Mouse (Mus musculus): ENCODE data around the gene Cdh8.

DNA sequence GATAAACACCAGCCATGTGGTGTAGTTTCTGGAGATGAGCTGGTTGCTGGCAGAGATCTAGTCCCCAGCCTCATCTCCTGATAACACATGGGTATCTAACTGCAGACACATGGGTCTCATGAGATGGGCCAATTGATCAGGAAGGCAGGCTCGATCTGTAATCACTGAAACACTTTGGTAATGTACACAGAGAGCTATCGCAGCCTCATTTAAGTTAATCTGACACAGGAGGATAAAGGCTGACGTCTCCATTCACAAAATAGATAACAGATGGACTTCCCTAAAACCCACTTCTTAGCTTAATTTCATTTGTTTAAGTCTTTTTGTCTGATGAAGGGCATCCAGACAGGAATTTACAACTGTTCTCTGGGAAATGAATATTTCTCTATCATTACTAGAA, 249.3 kb downstream of the Cdh8 start:
- TF ChIP-seq GATA1 (IDR thresholded peaks at IDR 0.05; ENCODE audit: borderline replicate concordance, low read length) (no peak), POLR2AphosphoS5 (IDR thresholded peaks at IDR 0.05; ENCODE audit: insufficient replicate concordance, low read depth, low read length) (no peak), CTCF (IDR thresholded peaks at IDR 0.05; ENCODE audit: low read depth, low read length) (no peak), GATA2 (IDR thresholded peaks at IDR 0.05; ENCODE audit: borderline replicate concordance, low read depth, low read length) (no peak)

All from G1E (cell line).